Mouse (Mus musculus): Measurements from ENCODE around the gene Cyp1b1.
A peak's percentile ranks its signal among the peaks of the same experiment; 100 is the strongest.

Cyp1b1 gene

DNA sequence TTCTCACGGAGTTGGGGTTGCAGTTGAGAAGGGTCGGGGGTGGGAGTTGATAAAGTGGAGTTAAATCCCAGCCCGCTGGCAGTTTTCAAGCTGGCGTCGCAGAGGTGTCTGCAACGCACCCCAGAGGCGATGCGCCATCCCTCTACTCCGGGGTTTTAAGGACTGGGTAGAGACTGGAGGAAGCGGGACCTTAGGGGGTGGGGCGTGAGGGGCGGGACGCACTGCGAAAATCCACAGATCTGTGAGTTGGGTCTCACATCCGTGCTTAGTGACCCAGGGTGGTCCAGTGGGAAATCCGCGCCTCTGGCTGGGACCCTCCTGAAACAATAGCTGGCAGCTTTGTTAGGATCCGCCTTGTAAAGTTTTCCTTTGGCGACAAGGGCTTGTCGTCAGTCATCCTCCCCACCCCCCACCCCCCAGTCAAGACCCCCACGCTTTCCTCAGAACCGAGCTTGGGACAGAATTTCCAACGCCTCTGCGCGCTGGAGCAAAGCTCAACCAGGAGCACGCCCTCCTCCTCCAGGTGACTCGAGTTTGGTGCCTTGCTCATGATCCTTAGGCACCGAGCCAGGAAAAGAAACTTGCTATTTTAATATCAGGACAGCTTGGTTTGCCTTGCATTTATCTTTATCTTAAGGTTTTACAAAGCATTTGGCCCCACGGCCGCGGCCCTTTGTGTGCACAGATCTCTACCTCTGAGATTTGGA, at the start of gene Cyp1b1:
Gene Cyp1b1, minus strand, starts transcription at position 131 of the 707 bp plus-strand sequence.
- DNase-seq (ENCODE audit: low spot score): peak; percentile 48

GRCm38 (mm10) chr17:79761841-79762240, 47.0 kb upstream of the Cyp1b1 start:
- DNase-seq (ENCODE audit: low spot score): no peak

DNA sequence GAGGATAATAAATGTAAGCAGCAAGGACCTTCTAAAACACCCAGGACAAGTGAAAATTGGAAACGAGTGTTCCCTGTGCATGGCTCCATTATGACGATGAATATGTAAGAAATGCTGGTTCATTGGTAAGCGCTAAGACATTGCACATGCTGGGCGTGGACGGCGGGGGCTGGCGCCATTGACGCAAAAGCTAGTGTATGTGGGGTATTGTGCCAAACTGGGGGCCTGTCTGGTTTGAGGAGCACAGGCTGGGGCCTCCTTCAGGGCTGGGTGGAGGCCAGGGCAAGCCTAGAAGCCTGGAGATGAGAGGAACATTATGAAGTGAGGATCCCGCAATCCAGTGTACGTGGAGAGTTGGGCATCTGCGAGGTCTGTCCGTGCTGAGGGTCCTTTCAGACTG, 39.0 kb upstream of the Cyp1b1 start:
- DNase-seq (ENCODE audit: low spot score): no peak

DNA sequence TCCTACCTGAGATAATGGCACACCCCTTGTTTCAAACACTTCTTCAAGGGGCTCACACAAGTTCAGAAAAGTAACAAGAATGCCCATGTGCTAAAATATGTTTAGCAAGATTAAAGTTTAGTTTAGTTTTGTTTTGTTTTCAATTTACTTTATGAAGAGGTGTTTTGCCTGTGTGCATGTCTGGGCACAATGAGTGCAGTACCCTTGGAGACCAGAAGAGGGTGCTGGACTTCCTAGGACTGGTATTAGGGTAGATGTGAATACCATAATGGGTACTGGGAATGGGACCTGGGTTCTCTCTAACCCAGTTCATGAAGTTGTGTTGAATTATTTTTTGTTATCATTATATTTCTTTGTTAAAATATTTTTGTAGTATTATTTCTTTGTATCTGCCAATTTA, 38.0 kb upstream of the Cyp1b1 start:
- no peak for DNase-seq (ENCODE audit: low spot score)

DNA sequence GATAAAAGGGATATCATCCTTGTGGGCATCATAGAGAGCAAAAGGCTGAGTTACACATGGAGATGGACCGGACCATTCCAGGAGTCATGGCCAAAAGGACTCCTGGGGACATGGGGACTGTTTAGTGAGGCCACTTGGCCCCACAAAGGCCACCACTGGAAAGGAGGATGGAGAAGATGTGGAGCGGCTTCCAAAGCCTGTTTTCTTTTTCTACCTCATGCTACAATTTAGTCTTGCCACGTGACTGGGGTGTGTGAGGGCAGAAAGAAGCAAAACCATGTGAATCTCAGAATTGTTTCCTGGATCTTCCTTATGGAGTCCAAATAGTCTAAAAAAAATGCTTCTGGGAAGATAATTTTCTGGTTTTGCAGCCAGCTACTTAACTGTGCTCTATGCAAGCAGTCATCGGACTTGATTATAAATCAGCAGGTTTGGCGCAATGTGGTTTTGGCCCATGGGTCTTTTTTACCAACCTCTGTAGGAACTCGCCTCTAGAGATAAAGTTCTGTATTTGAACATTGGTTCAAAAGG, 36.9 kb upstream of the Cyp1b1 start:
- DNase-seq (ENCODE audit: low spot score): no peak

- DNase-seq (ENCODE audit: low spot score): no peak
Observed at GRCm38 (mm10) chr17:79749647-79750046, 34.8 kb upstream of the Cyp1b1 start.

GRCm38 (mm10) chr17:79746954-79747353, 32.1 kb upstream of the Cyp1b1 start:
- DNase-seq (ENCODE audit: low spot score): no peak

- no peak for DNase-seq (ENCODE audit: low spot score)
Observed at GRCm38 (mm10) chr17:79746146-79746591, 31.3 kb upstream of the Cyp1b1 start.

- DNase-seq (ENCODE audit: low spot score): no peak
Observed at GRCm38 (mm10) chr17:79745051-79745731, 30.3 kb upstream of the Cyp1b1 start.

GRCm38 (mm10) chr17:79743507-79743906, 28.6 kb upstream of the Cyp1b1 start:
- DNase-seq (ENCODE audit: low spot score): no peak

DNA sequence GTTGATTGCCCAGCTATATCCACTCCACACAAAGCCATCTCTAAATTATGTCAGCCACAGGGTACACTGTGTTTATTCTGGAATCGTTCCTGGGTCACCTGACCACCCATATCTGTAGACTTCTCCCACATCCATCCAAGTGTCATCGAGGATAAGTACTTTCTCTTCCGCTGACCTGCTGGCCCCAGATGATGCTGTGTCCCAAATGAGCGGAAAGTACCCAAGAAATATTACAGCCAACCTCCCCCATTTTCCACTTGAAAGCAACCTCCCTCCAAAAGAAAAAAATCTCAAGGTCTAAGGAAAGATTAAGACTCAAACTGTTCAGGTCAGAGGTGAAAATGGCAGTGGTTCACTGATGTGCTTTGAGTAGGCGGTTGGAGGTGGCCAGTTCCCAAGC, 27.8 kb upstream of the Cyp1b1 start:
- DNase-seq (ENCODE audit: low spot score): no peak

DNA sequence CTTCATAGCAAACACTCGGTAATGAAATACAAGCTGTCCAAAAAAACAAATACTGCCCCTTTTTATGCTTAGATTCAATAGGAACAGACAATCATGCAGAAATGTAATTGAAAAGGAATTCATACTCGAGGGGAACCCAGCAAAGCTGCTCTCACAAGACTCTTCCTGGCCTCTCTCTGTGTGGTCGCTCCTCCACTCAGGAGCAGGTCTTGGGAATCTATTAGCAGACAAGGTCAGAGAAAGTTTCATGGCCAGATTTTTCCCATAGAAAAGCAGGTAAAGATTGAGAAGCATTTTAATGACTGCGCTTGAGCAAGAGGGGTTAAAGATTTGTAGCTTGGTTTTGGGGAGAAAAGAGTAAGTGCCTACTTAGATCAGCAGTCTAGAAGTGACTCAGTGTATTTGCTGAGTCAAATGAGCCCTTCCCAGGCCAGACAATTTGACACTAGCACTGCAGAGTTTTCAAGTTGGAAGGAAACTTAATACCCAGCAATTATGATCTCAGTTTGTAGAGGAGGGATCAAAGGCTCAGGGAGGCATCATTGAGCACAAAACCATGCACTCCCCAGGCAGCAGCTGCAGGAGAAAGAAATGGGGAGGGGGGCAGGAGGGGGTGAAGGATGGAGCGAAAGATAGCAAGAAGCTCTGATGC, 24.1 kb upstream of the Cyp1b1 start:
- no peak for DNase-seq (ENCODE audit: low spot score)

DNA sequence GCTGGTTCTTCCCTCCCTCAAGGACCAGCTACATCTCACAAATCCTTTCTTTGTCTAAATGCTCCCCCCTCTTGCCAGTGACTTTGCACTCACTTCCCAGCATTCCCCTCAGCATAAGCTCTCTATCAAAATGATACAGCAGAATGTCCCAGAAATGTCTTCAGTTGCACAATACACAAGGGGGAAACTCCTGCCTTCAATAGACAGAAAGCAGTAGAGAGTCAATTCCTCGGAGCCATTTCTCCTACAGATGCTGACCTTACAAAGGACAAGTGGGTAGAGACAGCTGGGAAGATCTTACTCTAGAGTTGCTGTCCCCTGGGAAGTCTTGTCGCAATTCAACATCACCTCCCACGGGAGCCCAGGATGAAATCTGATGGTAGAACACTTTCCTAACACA, 22.7 kb upstream of the Cyp1b1 start:
- no peak for DNase-seq (ENCODE audit: low spot score)

- no peak for DNase-seq (ENCODE audit: low spot score)
Observed at GRCm38 (mm10) chr17:79733039-79733438, 18.2 kb upstream of the Cyp1b1 start.

GRCm38 (mm10) chr17:79730988-79731387, 16.1 kb upstream of the Cyp1b1 start:
- DNase-seq (ENCODE audit: low spot score): no peak

DNA sequence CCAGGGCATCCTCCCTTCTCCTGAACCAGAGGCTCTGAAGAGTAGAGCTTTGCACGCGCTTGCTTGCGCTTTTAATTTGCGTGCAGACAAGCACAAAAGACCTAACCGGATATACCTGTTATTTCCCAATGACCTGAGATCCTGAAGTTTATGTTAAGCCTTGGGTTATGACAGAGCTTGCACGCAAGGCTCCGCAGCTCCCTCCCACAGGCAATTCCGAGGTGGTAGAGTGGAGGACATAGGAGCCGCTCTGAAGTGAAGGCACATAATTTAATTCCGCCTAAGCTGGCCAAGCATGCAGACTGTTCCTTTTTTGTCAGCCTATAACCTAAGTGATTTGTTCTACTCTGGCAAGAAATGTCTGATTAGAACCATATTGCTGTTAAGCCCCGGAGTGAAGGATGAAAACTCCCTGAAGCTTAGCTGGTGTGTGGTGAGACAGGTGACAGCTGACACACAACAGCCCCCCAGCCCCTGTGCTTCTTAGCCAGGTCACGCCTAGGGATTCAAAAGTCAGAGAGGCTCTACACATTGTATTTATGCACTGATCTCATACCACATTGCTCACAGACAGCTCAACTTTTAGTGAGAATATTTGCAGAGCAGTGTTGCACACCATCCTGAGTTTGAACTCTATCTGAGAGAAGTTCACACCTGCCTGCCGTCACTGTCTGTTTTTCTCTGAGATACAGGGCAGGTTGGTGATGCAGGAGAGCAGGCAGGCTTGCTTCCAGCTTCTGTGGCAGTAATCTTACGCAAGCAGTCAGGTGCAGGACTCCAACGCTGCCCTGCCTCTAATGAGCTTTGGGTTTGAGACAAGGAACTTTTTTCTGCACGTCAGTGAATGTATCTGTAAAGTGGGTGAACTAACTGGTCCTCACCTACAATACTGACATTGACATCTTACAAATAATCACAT, 14.0 kb upstream of the Cyp1b1 start:
- DNase-seq (ENCODE audit: low spot score): no peak

DNA sequence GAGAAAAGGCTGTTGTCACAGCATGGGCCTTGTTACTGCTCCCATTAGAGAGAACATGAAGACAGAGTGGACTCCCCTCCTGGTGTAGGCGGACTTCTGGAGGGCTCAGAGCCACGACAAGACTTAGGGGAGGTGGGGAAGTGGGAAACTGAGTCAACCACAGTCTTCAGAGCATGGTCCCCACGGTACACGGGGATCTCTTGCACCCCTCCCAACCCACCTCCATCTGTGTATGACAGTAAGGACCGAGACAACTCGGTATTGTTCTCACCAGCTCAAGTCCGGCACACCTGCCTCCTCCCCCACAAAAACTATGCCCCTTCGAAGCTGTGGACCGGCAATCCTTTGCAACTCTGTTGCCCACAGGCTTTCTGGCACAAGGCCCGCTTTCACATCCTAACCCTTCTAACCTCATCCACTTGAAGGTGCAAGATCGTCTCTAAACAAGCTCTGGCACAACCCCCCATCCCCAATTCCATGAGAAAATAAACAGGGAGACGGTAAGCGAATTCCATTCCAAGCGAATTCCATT, 13.3 kb upstream of the Cyp1b1 start:
- DNase-seq (ENCODE audit: low spot score): peak; percentile 69

- no peak for DNase-seq (ENCODE audit: low spot score)
Observed at GRCm38 (mm10) chr17:79726613-79727012, 11.8 kb upstream of the Cyp1b1 start.

GRCm38 (mm10) chr17:79720681-79721080, 5.8 kb upstream of the Cyp1b1 start:
- DNase-seq (ENCODE audit: low spot score): no peak

DNA sequence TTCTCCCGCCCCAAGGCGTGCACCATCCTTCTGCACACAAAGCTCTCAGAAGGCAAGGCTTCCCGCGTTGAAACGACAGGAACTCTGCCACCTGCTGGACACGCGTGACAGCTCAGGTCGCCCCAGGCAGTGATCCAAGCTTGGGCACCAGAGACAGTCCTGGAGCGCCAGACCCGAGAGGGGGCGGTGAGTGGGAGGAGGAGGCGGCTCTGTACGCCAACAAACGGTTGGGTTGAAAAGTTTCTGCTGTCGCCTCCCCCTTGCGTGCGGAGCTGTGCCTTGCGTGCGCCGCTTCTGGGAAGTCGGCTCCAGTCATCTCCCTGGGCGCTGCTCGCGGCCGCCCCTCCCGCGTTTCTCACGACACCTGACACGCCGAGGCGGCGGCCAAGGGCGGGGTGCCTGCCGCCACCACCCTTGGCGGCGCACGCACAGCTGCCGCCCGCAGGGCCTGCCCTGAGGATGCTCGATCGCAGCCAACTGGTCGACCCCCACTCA, 835 bp upstream of the Cyp1b1 start:
- peak; percentile 94 for DNase-seq (ENCODE audit: low spot score)

- DNase-seq (ENCODE audit: low spot score): peak; percentile 46
Observed at GRCm38 (mm10) chr17:79714368-79714895, 429 bp downstream of the Cyp1b1 start.

Data from testis, postnatal 10 days (tissue).